In the genomic region with DNA sequence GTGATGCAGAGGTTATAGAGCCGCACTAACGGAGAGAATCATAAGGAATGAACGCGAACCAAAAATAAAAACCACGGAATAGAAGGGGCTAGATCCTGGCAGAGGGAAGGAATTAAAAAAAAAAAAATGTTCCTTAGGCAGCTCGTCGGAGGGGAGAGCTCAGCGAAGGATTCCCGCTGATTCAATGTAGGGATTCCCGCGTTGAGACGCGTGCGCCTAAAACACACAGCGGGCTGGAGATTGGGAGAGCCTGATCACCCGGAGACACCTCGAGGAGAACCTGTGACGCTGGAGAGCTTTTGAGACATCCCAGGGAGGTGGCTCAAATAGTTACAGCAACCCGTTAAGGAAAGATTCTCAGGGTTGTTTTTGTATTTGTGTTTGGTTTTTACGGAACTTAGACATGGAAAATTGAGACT, we compare ENCODE assay signal across 9 mouse cellular contexts. TPM values are rescaled to one million over a fixed set of nuclear protein-coding genes. Genes with fewer than 3 reads are reported as not detected.
A peak's percentile ranks its signal among the peaks of the same experiment; 100 is the strongest.
DNase-seq lines count a peak whose midpoint lies in the region; ATAC-seq and TF ChIP-seq lines count a peak whose summit lies in the region.
"Had no signal": no experiment of that assay in that cellular context is flagged by ENCODE, and none has a peak within 500 bp of the region (broad histone marks: within the 10 kb centered on the region; RNA-seq: fewer than 3 reads in every experiment).

No protein-coding gene starts in this region.

- H3K27ac ChIP-seq in lung, postnatal 0 days (ENCODE audit: low read length), result no peak overlapping the region
- H3K27ac ChIP-seq in forebrain, postnatal 0 days (ENCODE audit: low read depth, low read length), result no peak overlapping the region

- TF ChIP-seq CTCF in lung, postnatal 0 days (IDR thresholded peaks at IDR 0.05), result no peak
- TF ChIP-seq CTCF in forebrain, postnatal 0 days (IDR thresholded peaks at IDR 0.05; ENCODE audit: low read depth), result no peak

- H3K9me3 ChIP-seq in lung, postnatal 0 days (ENCODE audit: low read length), result no peaks in the 10 kb centered on the region
- H3K9me3 ChIP-seq in forebrain, postnatal 0 days (ENCODE audit: low read length), result no peaks in the 10 kb centered on the region

- no peak overlapping the region for H3K9ac ChIP-seq in lung, postnatal 0 days (replicated peaks; ENCODE audit: low read depth)
- H3K9ac ChIP-seq in forebrain, postnatal 0 days, result peak overlapping the region; percentile 41

- no peaks in the 10 kb centered on the region for H3K36me3 ChIP-seq in lung, postnatal 0 days (ENCODE audit: insufficient read depth, low read length)
- H3K36me3 ChIP-seq in forebrain, postnatal 0 days (ENCODE audit: insufficient read depth), result no peaks in the 10 kb centered on the region

- no peak for DNase-seq in lung, postnatal 0 days (ENCODE audit: low spot score)
- no peak for DNase-seq in lung, postnatal 4 days
- peak; percentile 46 to 51 for DNase-seq in cerebellum, postnatal 14 days
- DNase-seq in forebrain, postnatal 0 days, result peak; percentile 71
- DNase-seq in liver, result peak; percentile 40
- DNase-seq in retina, postnatal 1 day, result peak; percentile 41
- DNase-seq in ovary, postnatal 10 days (ENCODE audit: low spot score), result no peak
- no peak for DNase-seq in spleen, postnatal 36 days (ENCODE audit: low spot score in 2 of 2)

- H3K4me1 ChIP-seq in lung, postnatal 0 days (ENCODE audit: insufficient read depth, low read depth, low read length), result peaks cover 3% of the 10 kb centered on the region; the same call in 1 of the 2 replicates
- no peaks in the 10 kb centered on the region for H3K4me1 ChIP-seq in forebrain, postnatal 0 days (ENCODE audit: insufficient read depth)

- no peak for TF ChIP-seq EP300 in lung, postnatal 0 days (IDR thresholded peaks at IDR 0.05)

- peak overlapping the region; percentile 10; the same call in 1 of the 2 replicates for H3K4me3 ChIP-seq in lung, postnatal 0 days (ENCODE audit: low read depth, low read length)
- peak overlapping the region; percentile 39 for H3K4me3 ChIP-seq in forebrain, postnatal 0 days (ENCODE audit: low read depth, low read length)

- ATAC-seq in lung, postnatal 0 days, result no peak
- peak; percentile 68 for ATAC-seq in forebrain, postnatal 0 days

- H3K4me2 ChIP-seq in lung, postnatal 0 days (replicated peaks; ENCODE audit: low read depth, low read length), result peak overlapping the region; percentile 43
- H3K4me2 ChIP-seq in forebrain, postnatal 0 days (ENCODE audit: low read depth), result peak overlapping the region; percentile 47

- H3K27me3 ChIP-seq in lung, postnatal 0 days (replicated peaks; ENCODE audit: insufficient read depth, low read length), result no peaks in the 10 kb centered on the region
- H3K27me3 ChIP-seq in forebrain, postnatal 0 days (ENCODE audit: insufficient read depth, low read length), result no peaks in the 10 kb centered on the region; the same call in 1 of the 2 replicates

- under 1% methylated on average over 20 of the region's 20 CpGs for WGBS in lung, postnatal 0 days
- under 1% methylated on average over 20 of the region's 20 CpGs for WGBS in forebrain, postnatal 0 days

RNA-seq across cellular contexts. Expression of a gene that starts 11.4 kb away (rescaled TPM):
- 8.4 and 8.7 TPM in 2 replicates for polyA plus RNA-seq in lung, postnatal 0 days (2015; fragmentation: Nextera tagmentation; extraction: Ambion mirVana)
- total RNA-seq in forebrain, postnatal 0 days (2014; rRNA removed), result 6.5 and 8.2 TPM in 2 replicates
- polyA plus RNA-seq in forebrain, postnatal 0 days (2015; fragmentation: Nextera tagmentation; extraction: Ambion mirVana), result 7.7 and 8.2 TPM in 2 replicates

RNA-seq across cellular contexts. Expression of a gene that starts 43.2 kb away (rescaled TPM):
- 27.1 and 30.9 TPM in 2 replicates for polyA plus RNA-seq in lung, postnatal 0 days (2015; fragmentation: Nextera tagmentation; extraction: Ambion mirVana)
- total RNA-seq in forebrain, postnatal 0 days (2014; rRNA removed), result 32.9 and 35.5 TPM in 2 replicates
- 23.1 and 33.6 TPM in 2 replicates for polyA plus RNA-seq in forebrain, postnatal 0 days (2015; fragmentation: Nextera tagmentation; extraction: Ambion mirVana)

RNA-seq across cellular contexts. Expression of a gene that starts 53.5 kb away (rescaled TPM):
- polyA plus RNA-seq in lung, postnatal 0 days (2015; fragmentation: Nextera tagmentation; extraction: Ambion mirVana), result 0.14 and 0.21 TPM in 2 replicates
- total RNA-seq in forebrain, postnatal 0 days (2014; rRNA removed), result 0.08 and 0.33 TPM in 2 replicates
- polyA plus RNA-seq in forebrain, postnatal 0 days (2015; fragmentation: Nextera tagmentation; extraction: Ambion mirVana), result 0.12 TPM in 1 of 2 replicates, not detected in the other
- total RNA-seq: heart, postnatal 10 days had no signal

Comparison
In these comparisons a context has a peak if more than half of its experiments do, and no peak if none do; other contexts are left out.
1. DNase-seq: peak in cerebellum, postnatal 14 days (2 of 2), forebrain, postnatal 0 days (single experiment), liver (single experiment) and retina, postnatal 1 day (single experiment); none in lung, postnatal 0 days (single experiment), lung, postnatal 4 days (0 of 2), ovary, postnatal 10 days (single experiment) and spleen, postnatal 36 days (0 of 2).